Mouse (Mus musculus): ENCODE measurements around the gene Vps35. TPM values are rescaled to one million over a fixed set of nuclear protein-coding genes. Genes with fewer than 3 reads are reported as not detected.

The Vps35 gene
- polyA plus RNA-seq, 1 experiment from 2014 or later, result 138 TPM

Other genes with a start within 250 kb of the Vps35 start
- gene Fbxw9, start 239.7 kb downstream of the Vps35 start, polyA plus RNA-seq (2016; fragmentation: Nextera tagmentation; extraction: Ambion mirVana), result 27.4 and 29.9 TPM in 2 replicates
- 1.1 TPM in 1 of 2 replicates, not detected in the other for gene Gm5741, start 231.8 kb downstream of the Vps35 start, polyA plus RNA-seq (2016; fragmentation: Nextera tagmentation; extraction: Ambion mirVana)
- gene Dhps, start 228.0 kb downstream of the Vps35 start, polyA plus RNA-seq (2016; fragmentation: Nextera tagmentation; extraction: Ambion mirVana), result 71.5 and 72.3 TPM in 2 replicates
- gene Wdr83os, start 219.1 kb downstream of the Vps35 start, polyA plus RNA-seq (2016; fragmentation: Nextera tagmentation; extraction: Ambion mirVana), result 121 and 123 TPM in 2 replicates
- gene Wdr83, start 218.5 kb downstream of the Vps35 start, polyA plus RNA-seq (2016; fragmentation: Nextera tagmentation; extraction: Ambion mirVana), result 49.9 and 52.2 TPM in 2 replicates
- gene Man2b1, start 216.5 kb downstream of the Vps35 start, polyA plus RNA-seq (2016; fragmentation: Nextera tagmentation; extraction: Ambion mirVana), result 24.2 and 28.4 TPM in 2 replicates
- 2.9 and 3.0 TPM in 2 replicates for gene Zfp791, start 176.7 kb downstream of the Vps35 start, polyA plus RNA-seq (2016; fragmentation: Nextera tagmentation; extraction: Ambion mirVana)
- not detected in 2 replicates for gene Cks1brt, start 147.9 kb downstream of the Vps35 start, polyA plus RNA-seq (2016; fragmentation: Nextera tagmentation; extraction: Ambion mirVana)
- not detected in 2 replicates for gene Olfr371, start 73.8 kb downstream of the Vps35 start, polyA plus RNA-seq (2016; fragmentation: Nextera tagmentation; extraction: Ambion mirVana)
- gene Orc6, start 170 bp downstream of the Vps35 start, polyA plus RNA-seq (2016; fragmentation: Nextera tagmentation; extraction: Ambion mirVana), result 132 TPM in 2 replicates
- 2.2 and 2.4 TPM in 2 replicates for gene Mylk3, start 86.5 kb upstream of the Vps35 start, polyA plus RNA-seq (2016; fragmentation: Nextera tagmentation; extraction: Ambion mirVana)
- gene 4921524J17Rik, start 133.0 kb upstream of the Vps35 start, polyA plus RNA-seq (2016; fragmentation: Nextera tagmentation; extraction: Ambion mirVana), result 53.5 TPM in 2 replicates
- 61.6 and 64.8 TPM in 2 replicates for gene Gpt2, start 192.8 kb upstream of the Vps35 start, polyA plus RNA-seq (2016; fragmentation: Nextera tagmentation; extraction: Ambion mirVana)